Mouse (Mus musculus) forebrain, embryonic 10.5 days (tissue): ENCODE data around the gene Gm20532. TPM values are rescaled to one million over a fixed set of nuclear protein-coding genes. Genes with fewer than 3 reads are reported as not detected.

ENCODE experiments used
- DNase-seq: peaks from one replicate; pipeline ENCODE4 v3.0.0-alpha.2; 2017; ENCODE audit warnings: low spot score; ENCODE audit errors: extremely low spot score
- H3K27ac ChIP-seq: fragments of 300-500 bp; sonication (generic); 2 replicates; pipeline ENCODE4 v1.5.1; 2016; ENCODE audit warnings: mild to moderate bottlenecking
- H3K27me3 ChIP-seq: fragments of 300-500 bp; sonication (generic); 2 replicates; pipeline ENCODE4 v1.6.1; 2016; ENCODE audit warnings: mild to moderate bottlenecking; ENCODE audit not compliant: poor library complexity, severe bottlenecking
- H3K36me3 ChIP-seq: fragments of 300-500 bp; sonication (generic); replicated peaks from 2 replicates; pipeline ENCODE4 v1.6.1; 2016; ENCODE audit warnings: mild to moderate bottlenecking, moderate library complexity
- H3K4me1 ChIP-seq: fragments of 300-500 bp; sonication (generic); 2 replicates; pipeline ENCODE4 v1.6.1; 2016
- H3K4me3 ChIP-seq: fragments of 300-500 bp; sonication (generic); 2 replicates; pipeline ENCODE4 v1.5.1; 2016; ENCODE audit warnings: mild to moderate bottlenecking, moderate library complexity
- H3K9me3 ChIP-seq: fragments of 300-500 bp; sonication (generic); 2 replicates; pipeline ENCODE4 v1.6.1; 2016; ENCODE audit warnings: mild to moderate bottlenecking, moderate library complexity
- whole genome bisulfite sequencing: fragments of 180-500 bp; shearing (Covaris S2); methylation state at CpG from one replicate; pipeline ENCODE4 v1.1.7; 2016; 5-methylcytosine and 5-hydroxymethylcytosine counted together
- polyA plus RNA-seq: library from polyadenylated mRNA; unstranded; fragments of >200 nt; fragmentation: Nextera tagmentation; extraction: Ambion mirVana; gene quantifications from 2 replicates; pipeline ENCODE4 v1.2.1, GENCODE M21; 2016

Gene Gm20532
- polyA plus RNA-seq, 1 experiment from 2014 or later = not detected

DNA sequence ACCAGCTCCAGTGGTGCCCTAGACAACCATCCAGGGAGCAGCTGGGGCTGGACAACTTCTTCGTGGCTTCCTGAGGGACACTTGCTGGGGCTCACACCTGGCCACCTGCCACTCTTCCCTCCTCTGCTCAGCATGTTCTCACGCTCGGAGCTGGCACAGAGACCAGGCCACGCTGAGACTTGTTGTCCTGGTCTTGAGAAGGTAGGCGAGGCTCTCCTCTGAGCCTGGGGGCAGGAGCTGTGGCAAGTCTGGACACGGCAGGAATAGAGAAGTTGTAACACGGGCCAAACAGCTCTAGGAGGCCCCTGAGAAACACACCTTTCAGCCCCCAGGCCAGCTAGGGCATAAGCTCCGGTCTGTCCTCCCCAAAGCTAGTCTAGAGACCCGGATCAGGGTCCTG is 32.5 kb upstream of the Gm20532 start:
- peak overlapping the region; percentile 8 for H3K27ac ChIP-seq
- no peaks in the 10 kb centered on the region for H3K27me3 ChIP-seq
- no peak overlapping the region for H3K4me3 ChIP-seq
- peaks cover 15% of the 10 kb centered on the region for H3K4me1 ChIP-seq
- H3K36me3 ChIP-seq = no peaks in the 10 kb centered on the region
- WGBS = 81% methylated on average over 9 of the region's 9 CpGs
- no peaks in the 10 kb centered on the region for H3K9me3 ChIP-seq
- DNase-seq = no peak

DNA sequence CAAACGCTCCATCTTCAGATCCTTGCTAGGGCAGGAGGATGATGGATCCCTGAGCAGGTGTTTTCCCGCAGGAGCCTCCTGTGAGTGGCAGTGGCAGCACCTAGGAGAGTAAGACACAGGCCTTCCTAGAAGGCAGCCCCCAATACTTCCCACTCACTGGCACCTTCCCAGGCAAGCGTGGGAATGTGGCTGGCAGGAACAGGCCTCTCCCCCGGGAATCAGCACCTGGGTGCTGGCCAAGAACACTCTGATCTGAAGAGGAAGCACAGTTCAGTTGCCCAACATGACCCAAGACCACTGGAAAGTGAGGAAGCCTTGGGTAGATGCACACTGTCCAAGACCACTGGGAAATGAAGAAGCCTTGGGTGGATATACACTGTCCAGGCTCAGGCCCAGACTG is 31.4 kb upstream of the Gm20532 start:
- DNase-seq = no peak
- Histone ChIP-seq H3K27ac (0 out of 2 replicates have a peak overlapping the region, but pooled peaks have one; percentile 8), H3K4me1 (peaks cover 16% of the 10 kb centered on the region), H3K9me3 (no peaks in the 10 kb centered on the region), H3K36me3 (no peaks in the 10 kb centered on the region), H3K4me3 (no peak overlapping the region), H3K27me3 (no peaks in the 10 kb centered on the region)
- whole genome bisulfite sequencing = 84% methylated on average over 4 of the region's 4 CpGs

- no peak for DNase-seq
- no peaks in the 10 kb centered on the region for H3K36me3 ChIP-seq
- H3K27ac ChIP-seq = peak overlapping the region; percentile 37; the same call in 1 of the 2 replicates
- no peak overlapping the region for H3K4me3 ChIP-seq
- WGBS = 69% methylated on average over 4 of the region's 4 CpGs
- no peaks in the 10 kb centered on the region for H3K9me3 ChIP-seq
- peaks cover 28% of the 10 kb centered on the region for H3K4me1 ChIP-seq
- no peaks in the 10 kb centered on the region for H3K27me3 ChIP-seq
Observed at GRCm38 (mm10) chr2:26556535-26556993, 29.9 kb upstream of the Gm20532 start.

- DNase-seq = no peak
- 86% methylated on average over 5 of the region's 5 CpGs for WGBS
- H3K27me3 ChIP-seq = no peaks in the 10 kb centered on the region
- no peak overlapping the region for H3K4me3 ChIP-seq
- no peaks in the 10 kb centered on the region for H3K9me3 ChIP-seq
- H3K36me3 ChIP-seq = no peaks in the 10 kb centered on the region
- peaks cover 28% of the 10 kb centered on the region for H3K4me1 ChIP-seq
- peak overlapping the region; percentile 56 for H3K27ac ChIP-seq
Observed at GRCm38 (mm10) chr2:26560506-26560905, 25.9 kb upstream of the Gm20532 start.

DNA sequence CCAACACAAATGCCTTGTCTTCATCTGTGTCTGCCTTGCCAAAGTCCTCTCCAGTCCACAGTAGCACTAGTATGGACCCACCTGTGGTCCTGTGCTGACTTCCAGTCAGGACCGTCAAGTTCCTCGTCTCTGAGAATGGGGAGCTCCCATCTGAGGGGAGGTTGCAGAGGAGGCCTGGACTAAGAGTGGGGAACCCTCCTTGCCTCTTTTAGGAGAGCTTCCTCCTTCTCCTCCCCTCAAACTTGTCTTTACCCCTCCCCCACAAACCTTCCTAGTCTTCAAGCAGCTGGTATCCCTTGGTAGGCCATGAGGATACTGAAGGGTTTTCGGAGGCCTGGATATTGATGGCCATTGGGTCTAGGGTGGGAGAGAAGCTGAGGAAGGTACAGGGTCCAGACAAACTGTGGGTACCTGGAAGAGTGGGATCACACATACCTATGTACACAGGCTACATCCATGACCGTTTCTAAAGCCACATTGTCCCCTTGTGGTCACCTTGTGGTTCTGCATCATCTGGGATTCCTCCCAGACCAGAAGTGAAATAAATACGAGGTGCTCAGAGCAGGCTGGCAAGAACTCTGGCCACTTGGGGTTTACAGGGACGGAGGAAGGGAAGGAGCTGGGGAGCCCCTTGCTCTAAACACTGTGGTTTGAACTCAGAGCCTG is 25.0 kb upstream of the Gm20532 start:
- no peak overlapping the region for H3K4me3 ChIP-seq
- no peaks in the 10 kb centered on the region for H3K9me3 ChIP-seq
- 51% methylated on average over 6 of the region's 6 CpGs for WGBS
- no peaks in the 10 kb centered on the region for H3K36me3 ChIP-seq
- H3K27ac ChIP-seq = peak overlapping the region; percentile 56
- DNase-seq = peak; percentile 49
- peaks cover 33% of the 10 kb centered on the region for H3K4me1 ChIP-seq
- H3K27me3 ChIP-seq = no peaks in the 10 kb centered on the region

GRCm38 (mm10) chr2:26566221-26566620 is 20.2 kb upstream of the Gm20532 start:
- 26% methylated on average over 4 of the region's 4 CpGs for WGBS
- H3K27ac ChIP-seq = no peak overlapping the region
- no peak overlapping the region for H3K4me3 ChIP-seq
- DNase-seq = peak; percentile 59
- no peaks in the 10 kb centered on the region for H3K36me3 ChIP-seq
- peaks cover 26% of the 10 kb centered on the region for H3K4me1 ChIP-seq
- H3K9me3 ChIP-seq = no peaks in the 10 kb centered on the region
- H3K27me3 ChIP-seq = no peaks in the 10 kb centered on the region

- DNase-seq = peak; percentile 76
- Histone ChIP-seq H3K27me3 (no peaks in the 10 kb centered on the region), H3K9me3 (no peaks in the 10 kb centered on the region), H3K36me3 (no peaks in the 10 kb centered on the region), H3K4me1 (peaks cover 41% of the 10 kb centered on the region), H3K4me3 (no peak overlapping the region), H3K27ac (no peak overlapping the region)
- 4% methylated on average over 3 of the region's 3 CpGs for whole genome bisulfite sequencing
Observed at GRCm38 (mm10) chr2:26570034-26570433, 16.4 kb upstream of the Gm20532 start.

- WGBS = 81% methylated on average over 9 of the region's 9 CpGs
- Histone ChIP-seq H3K27ac (peak overlapping the region; percentile 56), H3K4me3 (no peak overlapping the region)
Observed at GRCm38 (mm10) chr2:26571400-26571799, 15.0 kb upstream of the Gm20532 start.

DNA sequence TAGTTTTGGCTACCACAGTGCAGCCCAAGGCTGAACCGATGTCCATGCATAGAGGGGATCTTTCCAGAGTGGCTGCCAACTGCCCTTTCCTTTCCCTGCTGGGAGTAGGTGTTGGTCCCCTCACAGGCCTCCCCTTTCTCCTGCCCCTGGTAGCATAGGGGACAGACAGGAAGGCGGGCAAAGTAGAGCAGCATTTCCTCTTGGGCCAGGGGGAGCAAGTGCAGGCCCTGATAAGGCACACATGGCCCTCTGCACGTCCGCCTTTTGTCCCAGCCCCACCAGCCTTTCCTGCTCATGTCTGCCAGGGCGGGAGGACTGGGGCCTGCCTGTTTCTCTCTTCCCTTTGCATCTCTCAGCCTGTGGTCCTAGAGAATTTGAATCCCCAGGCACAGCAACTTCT is 14.6 kb upstream of the Gm20532 start:
- H3K27ac ChIP-seq = peak overlapping the region; percentile 56
- DNase-seq = no peak
- no peak overlapping the region for H3K4me3 ChIP-seq
- H3K4me1 ChIP-seq = peaks cover 52% of the 10 kb centered on the region
- no peaks in the 10 kb centered on the region for H3K27me3 ChIP-seq
- 77% methylated on average over 5 of the region's 5 CpGs for WGBS
- no peaks in the 10 kb centered on the region for H3K36me3 ChIP-seq
- H3K9me3 ChIP-seq = no peaks in the 10 kb centered on the region

More at GRCm38 (mm10) chr2:26571400-26571799, 15.0 kb upstream of the Gm20532 start:
- Histone ChIP-seq H3K36me3 (no peaks in the 10 kb centered on the region), H3K4me1 (peaks cover 50% of the 10 kb centered on the region), H3K9me3 (no peaks in the 10 kb centered on the region), H3K27me3 (no peaks in the 10 kb centered on the region)
- DNase-seq = no peak

GRCm38 (mm10) chr2:26573396-26573795 is 13.0 kb upstream of the Gm20532 start:
- H3K4me1 ChIP-seq = peaks cover 68% of the 10 kb centered on the region
- no peaks in the 10 kb centered on the region for H3K36me3 ChIP-seq
- no peak overlapping the region for H3K27ac ChIP-seq
- WGBS = 85% methylated on average over 12 of the region's 12 CpGs
- H3K4me3 ChIP-seq = no peak overlapping the region
- no peaks in the 10 kb centered on the region for H3K27me3 ChIP-seq
- H3K9me3 ChIP-seq = no peaks in the 10 kb centered on the region
- DNase-seq = no peak

GRCm38 (mm10) chr2:26573807-26574206 is 12.6 kb upstream of the Gm20532 start:
- Histone ChIP-seq H3K27ac (0 out of 2 replicates have a peak overlapping the region, but pooled peaks have one; percentile 78), H3K9me3 (no peaks in the 10 kb centered on the region), H3K4me3 (no peak overlapping the region), H3K27me3 (no peaks in the 10 kb centered on the region), H3K36me3 (no peaks in the 10 kb centered on the region), H3K4me1 (peaks cover 72% of the 10 kb centered on the region)
- WGBS = 43% methylated on average over 5 of the region's 5 CpGs
- DNase-seq = no peak

GRCm38 (mm10) chr2:26574862-26575261 is 11.6 kb upstream of the Gm20532 start:
- peak overlapping the region; percentile 78 for H3K27ac ChIP-seq

DNA sequence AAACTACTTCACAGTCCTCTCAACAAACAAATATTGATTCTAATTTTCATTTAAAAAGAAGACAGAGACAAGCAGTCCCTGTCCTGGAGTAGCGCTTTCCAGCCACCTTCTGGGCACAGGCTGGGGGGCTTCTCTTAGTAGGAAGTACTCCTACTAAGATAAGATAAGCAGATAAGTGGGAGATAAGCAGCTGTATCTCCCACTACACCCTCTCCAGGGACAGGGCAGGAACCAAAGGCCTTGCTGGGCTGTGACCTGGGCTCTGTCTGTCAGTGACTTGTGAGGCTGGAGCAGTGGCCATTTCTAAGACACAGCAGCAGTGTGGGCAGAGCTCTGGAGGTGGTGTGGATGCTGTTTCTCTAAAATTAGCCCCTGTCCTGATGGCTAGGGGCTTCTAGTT is 11.1 kb upstream of the Gm20532 start:
- peaks cover 70% of the 10 kb centered on the region for H3K4me1 ChIP-seq
- DNase-seq = no peak
- no peaks in the 10 kb centered on the region for H3K36me3 ChIP-seq
- no peak overlapping the region for H3K4me3 ChIP-seq
- 94% methylated on average over 1 of the region's 1 CpGs for WGBS
- peak overlapping the region; percentile 78 for H3K27ac ChIP-seq
- H3K27me3 ChIP-seq = no peaks in the 10 kb centered on the region
- no peaks in the 10 kb centered on the region for H3K9me3 ChIP-seq

More at GRCm38 (mm10) chr2:26574862-26575261, 11.6 kb upstream of the Gm20532 start:
- Histone ChIP-seq H3K9me3 (no peaks in the 10 kb centered on the region), H3K36me3 (no peaks in the 10 kb centered on the region), H3K4me1 (peaks cover 72% of the 10 kb centered on the region), H3K4me3 (no peak overlapping the region), H3K27me3 (no peaks in the 10 kb centered on the region)
- no peak for DNase-seq
- 27% methylated on average over 5 of the region's 5 CpGs for WGBS
